Mouse (Mus musculus) heart, adult 9 months (tissue): Measurements from ENCODE around the gene Gosr2.

Experiments
- DNase-seq, 2 experiments: peaks; one replicate each; pipeline ENCODE4 v3.0.0; 2022; ENCODE audit warnings: low spot score in 2 of 2

The Gosr2 gene

DNA sequence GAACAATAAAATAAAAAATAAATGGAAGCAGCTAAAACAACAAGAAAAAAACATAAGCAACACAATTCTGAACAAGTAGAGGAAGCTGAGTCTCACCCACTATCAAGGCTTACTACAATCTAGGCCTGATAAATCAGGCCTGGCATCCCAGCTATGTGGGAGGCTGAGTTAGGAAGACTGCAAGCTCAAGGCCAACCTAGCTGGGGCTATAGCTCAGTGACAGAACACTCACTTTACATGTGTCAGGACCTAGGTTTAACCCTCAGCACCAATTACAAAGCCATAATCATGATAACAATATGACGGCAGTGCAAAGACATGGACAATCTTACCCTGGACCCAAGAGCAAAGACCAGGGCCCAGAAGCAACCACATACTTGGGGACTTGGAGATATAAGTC lies 6.7 kb downstream of the Gosr2 start:
- no peak for DNase-seq

DNA sequence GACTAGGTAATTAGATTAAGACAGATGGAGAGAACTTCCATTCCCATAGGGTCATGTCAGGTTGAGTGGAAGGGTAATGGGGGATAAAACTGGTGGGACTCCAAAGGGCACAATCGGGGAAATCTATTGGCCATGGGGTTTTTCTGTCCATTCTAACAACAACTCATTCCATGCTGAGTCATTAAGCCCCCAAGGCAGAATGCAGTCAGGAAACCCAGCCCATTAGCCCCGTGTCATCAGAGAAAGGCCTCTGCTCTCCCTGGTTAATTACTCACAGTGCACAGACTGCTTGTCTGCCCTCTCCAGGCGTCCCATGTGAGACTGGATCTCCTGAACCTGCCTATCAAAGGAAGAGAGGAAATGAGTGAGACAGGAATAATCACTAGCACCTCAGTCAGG lies 8.7 kb downstream of the Gosr2 start:
- DNase-seq = no peak

DNA sequence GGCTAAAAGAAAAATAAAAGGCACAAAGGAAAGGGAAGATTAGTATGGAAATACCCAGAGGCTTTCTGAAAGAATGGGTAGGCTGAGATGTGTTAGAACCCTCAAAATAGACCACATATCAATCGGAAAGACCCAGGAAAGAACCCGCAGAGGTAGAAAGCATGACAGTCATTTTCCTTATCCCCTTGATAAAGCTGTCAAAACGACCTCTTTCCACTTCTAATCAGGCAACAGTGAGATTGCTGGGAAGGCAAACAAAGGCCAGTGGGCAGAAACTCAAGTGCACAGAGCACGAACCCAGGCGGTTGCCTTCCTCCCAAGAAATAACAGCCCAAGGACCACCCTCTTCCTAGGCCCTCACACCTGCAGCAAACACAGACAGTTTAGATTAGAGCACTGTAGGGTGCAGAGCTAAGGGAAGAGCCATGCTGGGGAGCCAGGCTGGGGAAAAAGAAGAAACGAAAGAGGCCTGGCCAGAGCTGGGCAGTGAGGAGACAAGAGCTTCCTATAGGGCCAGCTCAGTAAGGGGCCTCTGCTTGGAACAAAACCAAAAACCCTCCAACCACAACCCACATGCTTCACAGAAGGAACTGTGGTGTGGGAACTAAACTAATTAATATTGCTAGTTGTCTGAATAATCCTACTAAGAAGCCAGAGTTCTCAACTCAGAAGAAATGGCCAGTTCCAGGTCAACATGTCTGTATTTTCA lies 9.3 kb downstream of the Gosr2 start:
- DNase-seq = no peak

DNA sequence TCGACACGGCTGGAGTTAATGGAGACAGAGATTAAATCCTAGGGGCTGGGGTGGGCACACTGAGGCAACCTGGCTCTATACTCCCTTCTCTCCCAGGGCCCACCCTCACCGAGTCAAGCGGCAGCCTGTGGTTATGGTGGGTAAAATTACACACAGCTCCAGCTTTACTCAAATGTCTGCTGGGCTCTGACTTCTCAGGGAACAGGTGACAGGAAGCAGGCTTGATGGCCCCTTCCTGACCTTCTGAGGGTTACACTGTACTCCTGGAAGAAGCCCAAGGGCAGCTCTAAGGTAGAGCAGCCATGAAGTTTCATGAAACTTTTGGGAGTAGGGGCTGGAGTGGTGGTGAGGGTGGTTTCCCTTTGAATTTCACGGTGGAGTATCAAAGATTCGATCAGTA lies 11.0 kb downstream of the Gosr2 start:
- no peak for DNase-seq

DNA sequence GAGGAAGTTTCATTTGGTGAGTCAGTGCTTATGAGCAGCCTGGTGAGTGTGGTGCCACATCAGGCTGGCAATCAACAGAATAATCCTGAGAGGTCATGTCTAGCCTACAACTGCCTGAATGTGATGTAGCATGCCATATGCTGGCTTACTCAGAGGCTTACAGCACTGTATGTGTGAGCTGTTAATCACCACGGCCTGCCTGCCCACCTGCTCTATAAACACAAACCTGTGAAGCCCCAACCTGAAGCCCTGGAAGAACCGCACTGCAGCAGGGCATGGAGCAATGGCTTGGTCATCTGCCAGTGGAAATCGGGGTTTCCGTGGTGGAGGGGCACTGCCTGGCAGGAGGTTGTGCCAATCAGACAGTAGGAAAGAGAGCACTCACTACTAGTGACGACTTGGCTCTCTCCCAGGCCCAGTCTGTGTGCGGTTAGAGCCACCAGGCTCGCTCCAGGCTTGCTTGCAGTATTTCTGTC lies 12.4 kb downstream of the Gosr2 start:
- DNase-seq = no peak

DNA sequence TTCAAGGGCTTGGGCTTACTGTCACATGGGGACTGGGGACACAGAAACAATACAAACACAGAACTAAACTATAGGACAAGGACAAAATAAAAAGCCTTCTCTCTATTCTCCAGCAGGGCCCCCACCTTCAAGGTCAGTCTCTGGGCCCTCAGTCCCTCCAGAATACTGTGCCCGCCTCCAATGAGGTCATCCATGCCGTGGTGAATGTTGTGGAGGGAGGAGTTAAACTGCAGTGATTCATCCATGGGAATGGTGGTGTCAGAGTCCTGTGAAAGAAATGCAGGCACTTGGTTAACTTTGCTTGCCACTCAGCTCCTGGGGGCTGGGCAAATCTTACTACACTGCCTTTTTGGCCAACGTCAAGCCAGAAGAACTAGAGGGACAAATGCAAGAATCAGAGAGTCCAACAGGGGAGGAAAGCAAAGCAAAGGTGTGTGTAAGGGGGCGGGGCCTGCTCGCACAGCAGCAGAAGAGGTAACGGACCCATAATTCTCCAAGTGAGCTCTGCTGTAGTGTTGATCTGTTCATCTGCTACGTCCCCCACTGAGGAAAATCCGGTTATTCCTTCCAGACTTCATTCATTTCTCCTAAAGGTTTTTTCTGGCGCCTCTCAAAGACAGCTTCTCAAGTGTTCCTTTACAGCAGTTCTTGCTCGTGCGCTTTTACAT lies 13.9 kb downstream of the Gosr2 start:
- no peak for DNase-seq

DNA sequence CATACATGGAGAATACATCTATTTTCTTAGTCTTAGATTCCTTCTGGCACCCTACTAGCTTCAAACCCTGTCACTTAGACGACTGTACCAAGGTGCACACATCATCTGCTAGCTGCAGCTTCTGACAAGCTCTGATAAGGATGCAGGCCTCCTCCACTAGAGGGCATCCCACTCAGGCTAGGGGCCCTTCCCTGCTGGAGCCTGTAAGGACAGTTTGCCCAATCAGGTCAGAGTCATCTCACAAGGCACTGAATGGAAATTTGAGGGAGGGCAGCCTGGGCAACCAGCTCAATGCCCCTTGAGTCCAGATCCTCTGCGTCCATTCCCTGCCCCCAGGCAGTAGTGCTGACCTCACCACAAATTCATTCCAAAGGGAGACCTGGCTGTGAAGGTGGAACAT lies 20.7 kb downstream of the Gosr2 start:
- DNase-seq = peak in 1 of 2 experiments; percentile 22

DNA sequence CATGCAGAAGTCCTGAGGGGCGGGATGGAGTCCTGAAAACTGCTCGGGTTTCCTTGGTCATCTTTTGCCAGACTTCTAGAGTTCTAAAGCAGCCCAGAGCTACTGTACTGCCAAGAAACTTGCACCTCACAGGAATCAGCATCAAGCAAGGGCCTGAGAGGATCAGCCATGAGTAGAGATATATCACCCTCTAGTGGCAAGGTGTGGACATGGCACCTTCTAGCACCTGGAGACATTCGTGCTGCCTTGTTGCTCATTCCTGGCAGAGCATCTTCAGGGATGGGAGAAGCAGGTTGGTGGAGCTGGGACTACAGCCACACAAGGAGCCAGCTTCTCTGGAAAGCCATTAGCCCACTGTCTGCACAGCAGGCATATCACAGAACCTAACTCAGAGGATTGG lies 22.1 kb downstream of the Gosr2 start:
- peak in 1 of 2 experiments; percentile 36 for DNase-seq

DNA sequence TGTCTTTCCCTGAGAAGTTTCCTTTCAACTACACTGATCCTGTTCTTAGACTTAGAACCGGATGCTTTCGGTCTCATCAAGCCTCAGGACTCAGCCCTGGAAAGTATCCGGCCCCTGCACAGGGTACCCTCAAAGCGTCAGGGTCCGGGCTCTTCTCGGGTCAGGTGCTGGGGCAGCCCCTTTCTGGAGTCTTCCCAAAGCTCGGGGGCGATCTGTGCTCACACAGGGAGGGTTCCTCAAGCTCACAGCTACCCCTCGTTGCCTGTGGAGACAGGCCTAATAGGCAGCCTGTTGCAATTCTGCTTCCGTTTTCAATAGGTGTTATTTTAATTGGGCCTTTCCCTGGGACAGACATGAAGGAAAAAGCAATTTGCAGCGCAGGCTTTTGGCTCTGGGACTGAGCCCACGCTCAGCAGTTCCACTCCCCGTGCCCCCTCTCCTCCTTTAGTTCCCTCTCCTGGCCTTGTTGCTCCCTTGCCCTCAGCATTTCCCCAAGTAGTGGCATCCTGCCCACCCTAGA lies 30.7 kb downstream of the Gosr2 start:
- no peak for DNase-seq

DNA sequence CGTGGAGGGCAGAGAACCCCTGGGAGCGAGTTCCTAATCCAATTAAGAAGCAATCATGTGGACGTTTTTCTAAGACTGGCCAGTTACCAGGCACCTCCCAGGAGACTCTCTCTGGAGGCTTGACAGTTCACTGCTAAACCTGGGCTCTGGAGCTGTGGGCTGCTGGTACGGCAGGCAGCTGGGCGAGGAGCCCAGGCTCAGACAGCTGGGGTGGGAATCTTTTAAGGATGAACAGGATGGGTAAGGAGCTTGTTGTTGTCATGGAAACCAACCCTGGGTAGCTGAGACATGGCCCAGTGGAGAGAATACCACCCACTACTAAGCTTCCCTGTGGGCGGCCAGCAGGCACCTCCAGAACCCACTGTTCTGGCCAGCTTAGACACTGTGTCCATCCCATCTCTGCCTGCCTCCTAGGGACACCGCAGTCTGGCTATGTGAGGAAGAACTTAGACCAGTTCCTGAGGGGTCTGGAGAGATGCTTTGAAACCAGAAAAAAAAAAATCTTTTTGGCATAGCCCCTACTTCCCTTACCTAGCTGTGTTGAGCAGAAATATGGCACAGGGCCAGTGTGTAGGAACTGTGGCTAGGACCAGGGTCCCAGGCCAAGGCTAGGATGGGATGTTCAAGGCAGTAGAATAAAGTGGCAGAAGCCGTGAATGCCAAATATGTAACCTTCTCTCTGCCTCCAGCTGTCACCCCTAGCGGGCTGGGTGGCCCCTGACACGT lies 31.4 kb downstream of the Gosr2 start:
- no peak for DNase-seq

DNA sequence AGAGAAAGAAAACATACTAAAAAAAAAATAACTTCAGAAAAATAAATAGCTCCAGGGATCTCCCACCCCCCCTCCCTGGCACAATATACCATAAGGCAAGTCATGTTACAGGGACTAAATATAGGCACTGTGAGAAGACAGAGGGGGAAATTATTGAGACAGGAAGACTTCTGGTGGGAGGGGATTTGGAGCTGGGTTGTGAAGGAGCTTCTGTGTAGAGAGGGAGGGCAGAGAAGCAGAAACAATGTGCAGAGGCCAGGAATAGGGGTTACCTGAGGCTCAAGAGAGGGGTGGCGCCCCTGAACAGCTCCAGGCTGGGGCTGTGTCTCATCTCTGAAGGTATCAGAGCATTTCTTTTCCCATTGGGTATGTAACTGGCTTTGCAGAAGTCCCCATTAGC lies 32.0 kb downstream of the Gosr2 start:
- no peak for DNase-seq

DNA sequence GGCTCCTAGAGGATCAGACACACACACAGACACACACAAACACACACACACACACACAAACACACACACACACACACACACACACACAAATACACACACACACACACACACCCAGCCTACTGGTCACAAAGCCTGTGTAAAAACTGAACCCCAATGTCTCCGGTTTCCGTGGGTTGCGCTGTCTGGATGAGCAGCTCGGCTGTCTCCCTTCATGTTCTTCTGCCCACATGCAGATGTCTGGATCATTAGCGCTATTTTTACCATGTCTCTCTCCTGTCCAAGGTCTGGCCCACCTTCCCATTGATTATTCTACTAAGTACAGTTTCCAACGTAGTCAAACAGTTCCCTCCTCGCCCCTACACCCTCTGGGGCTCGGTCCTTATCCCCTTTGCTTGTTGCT lies 34.6 kb downstream of the Gosr2 start:
- DNase-seq = no peak

DNA sequence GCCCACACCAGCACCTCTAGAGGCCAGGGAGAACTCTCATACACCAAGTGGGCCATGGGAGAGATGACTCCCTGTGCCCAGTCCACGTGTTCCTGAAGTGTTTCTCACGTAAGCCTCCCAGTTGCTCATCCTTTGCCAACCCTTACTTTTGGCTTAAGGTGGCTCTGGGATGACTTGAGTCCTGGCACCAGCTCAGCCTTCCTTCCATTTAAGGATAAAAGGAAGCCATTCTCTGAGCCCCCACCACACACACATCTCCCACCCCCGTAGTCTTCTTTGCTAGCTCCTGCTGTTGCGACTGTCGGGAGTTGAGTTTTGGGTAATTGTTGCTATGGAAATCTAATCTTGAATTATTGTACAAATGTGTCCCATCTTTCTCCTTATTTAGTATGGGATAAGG lies 35.2 kb downstream of the Gosr2 start:
- no peak for DNase-seq

DNA sequence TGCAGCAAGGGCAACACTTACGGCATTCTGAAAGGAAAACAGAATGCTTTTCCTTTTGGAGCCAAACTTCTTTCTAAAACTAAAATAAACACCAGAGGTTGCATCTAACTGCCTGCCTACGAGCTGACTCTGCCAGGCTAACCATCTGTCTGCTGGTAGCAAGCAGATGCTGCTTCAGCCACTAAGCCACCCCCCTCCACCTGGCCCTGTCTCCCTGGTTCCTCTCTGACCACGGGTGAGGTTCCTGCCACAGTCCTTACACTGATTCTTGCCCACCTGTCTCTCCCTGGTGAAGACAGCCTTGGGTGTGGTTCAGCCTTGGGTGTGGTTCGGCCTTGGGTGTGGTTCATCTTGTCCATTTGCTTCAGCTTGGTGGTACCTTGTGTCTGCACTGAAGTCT lies 35.8 kb downstream of the Gosr2 start:
- DNase-seq = no peak

DNA sequence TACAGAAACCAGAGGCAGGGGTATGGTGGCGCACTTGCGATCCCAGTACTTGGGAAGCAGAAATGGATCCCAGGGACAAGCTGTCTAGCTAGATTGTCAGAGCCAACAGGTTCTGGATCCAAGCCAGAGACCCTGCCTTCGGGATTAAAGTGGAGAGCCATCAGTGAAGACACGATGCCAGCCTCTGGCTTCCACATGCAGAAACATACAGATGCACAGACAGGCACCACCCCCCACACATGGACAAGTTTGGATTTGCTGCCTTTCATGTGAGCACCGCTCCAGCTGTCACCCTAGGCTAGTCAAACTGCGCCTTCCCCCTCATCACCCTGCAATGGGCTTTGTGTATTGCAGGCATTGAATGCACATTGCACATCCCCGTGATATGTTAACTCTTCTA lies 39.5 kb downstream of the Gosr2 start:
- no peak for DNase-seq

DNA sequence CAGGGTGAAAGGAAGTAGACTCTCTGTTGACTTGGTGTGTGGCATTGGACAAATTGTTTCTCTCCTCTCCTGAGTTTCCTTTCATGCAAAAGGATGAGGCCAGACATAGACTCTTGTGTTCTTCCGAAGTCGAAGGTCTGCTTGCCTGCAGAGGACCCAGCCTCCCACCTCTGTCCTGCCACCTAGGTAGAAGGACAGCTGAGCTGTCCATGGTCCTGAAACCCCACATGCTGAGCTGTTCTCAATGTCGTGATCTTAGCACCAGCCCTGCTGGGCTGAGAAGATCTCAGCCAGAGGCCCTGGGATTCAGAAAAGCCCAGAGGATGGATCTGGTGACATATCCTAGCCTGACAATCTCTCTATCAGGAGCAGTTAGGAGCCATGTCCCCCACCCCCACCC lies 41.2 kb downstream of the Gosr2 start:
- DNase-seq = no peak

DNA sequence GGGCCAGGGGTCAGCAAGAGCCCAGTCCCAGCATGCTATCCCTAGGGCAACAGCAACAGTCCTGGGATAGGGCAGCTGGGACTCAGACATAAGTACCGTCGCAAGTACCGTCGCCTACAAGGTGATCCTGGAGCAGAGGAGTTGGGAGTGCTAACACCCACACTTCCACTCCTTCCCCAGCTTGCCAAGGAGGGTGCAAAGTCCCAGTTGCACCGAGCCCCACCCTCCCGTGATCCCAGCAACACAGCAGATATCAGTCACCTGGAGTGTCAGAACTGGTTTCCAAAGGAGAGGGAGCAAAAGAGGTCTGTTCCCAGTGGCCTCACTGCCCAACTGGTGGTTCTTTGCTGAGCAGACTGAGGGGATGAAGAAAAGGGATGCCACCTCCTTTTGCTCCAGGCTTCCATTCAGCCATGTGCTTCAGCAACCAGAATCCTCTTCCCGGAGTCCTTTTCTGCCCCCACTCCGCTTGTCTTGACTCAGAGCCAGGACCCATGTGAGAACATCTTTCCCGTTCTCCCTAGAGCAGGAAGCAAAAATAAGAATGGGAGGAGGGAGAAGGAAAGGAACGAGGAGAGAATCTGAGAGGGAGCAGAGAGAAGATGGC lies 44.2 kb downstream of the Gosr2 start:
- DNase-seq = no peak

DNA sequence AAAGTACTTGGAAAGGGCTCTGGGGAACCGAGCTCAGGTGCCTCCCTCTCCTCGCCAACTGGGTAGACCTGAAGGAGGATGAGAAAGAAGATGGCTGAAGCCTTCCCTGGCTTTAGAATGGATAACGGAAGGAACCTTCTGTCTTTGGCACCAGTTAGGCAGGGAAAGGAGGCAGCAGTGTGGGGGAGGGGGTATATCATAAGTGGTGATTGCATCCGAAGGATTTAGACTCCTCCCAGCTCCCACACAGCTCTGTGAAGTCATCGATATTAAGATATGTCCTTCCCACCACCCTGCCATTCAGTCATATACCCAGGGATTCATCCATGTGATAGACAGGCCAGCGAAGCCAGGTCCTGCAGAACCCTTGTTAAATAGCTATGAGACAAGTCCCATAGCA lies 46.3 kb downstream of the Gosr2 start:
- no peak for DNase-seq

DNA sequence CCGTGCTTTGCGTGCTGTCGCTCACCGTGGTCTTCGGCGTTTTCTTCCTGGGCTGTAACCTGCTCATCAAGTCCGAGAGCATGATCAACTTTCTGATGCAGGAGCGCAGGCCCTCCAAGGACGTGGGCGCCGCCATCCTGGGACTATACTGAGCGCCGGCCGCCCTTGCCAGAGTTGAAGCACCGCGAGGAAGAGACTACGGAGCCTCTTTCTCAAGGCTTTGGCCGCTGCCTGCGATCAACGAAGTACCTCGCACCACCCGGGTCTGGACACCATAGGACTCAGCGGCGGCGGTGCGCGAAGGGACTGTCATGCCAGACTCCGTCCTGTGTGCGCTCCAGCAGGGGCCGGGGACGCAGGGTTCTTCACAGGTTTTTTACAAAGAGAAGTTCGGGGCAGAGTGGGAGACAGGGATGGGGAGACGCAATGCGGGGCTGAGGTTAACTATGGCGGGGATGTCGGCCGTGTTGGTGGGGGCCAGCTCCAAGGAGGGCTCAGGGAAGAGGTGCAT lies 47.7 kb downstream of the Gosr2 start:
- no peak for DNase-seq

DNA sequence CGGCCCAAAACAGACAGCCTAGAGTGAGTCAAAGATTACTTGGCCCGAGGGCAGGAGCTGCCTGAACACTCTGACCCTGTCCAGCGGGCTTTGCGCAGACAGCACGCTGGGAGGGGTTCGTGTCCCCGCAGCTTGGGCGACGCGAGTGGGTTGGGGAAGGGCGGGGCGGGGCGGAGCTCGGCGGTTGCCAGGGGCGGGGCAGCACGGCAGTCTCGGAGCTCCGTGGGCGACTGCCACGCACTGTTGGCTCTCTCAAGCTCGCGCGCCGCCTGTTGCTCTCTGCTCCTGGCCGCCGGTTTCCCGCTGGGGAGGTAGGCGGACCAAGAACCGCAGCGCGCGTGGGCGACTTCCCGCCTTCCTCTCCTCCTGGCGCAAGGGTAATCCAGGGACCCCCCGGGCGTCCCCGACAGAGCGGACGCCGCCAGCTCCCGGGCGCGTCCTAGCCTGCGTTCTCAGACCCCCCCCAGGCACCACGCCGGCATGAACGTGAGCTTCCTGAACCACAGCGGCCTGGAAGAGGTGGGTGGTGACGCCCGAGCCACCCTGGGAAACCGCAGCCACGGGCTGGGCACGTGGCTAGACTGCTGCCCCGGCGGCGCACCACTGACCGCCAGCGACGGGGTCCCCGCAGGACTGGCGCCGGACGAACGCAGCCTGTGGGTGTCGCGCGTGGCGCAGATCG lies 48.3 kb downstream of the Gosr2 start, which contains the start of gene Rprml:
TSS of gene Rprml (plus strand) at position 270 of the 682 bp plus-strand sequence.
- DNase-seq = no peak

DNA sequence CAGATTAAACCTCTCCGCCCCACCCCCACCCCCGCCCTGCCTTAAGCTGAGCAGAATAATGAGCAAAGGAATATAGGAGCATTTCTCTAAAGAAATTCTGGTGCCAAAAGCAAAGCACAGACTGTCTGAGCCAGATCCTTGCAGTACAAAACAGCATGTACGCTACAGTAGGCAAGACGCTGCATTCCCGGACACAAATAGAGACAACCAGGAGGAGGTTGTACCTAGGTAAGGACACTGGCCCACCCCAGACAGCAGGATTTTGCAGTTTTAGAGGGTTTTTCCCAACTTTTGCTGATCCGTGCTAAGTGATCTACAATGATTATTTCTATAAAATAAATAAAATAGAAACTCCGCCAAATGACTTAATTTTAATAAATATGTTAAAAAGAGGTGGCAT lies 49.0 kb downstream of the Gosr2 start:
- DNase-seq = no peak
